Mouse (Mus musculus) midbrain, embryonic 12.5 days (tissue): Measurements from ENCODE around the gene Fbxl21. TPM values are rescaled to one million over a fixed set of nuclear protein-coding genes. Genes with fewer than 3 reads are reported as not detected.

Source experiments
- ATAC-seq: fragments of 200-750 bp; cut with Nextera tagmentation; 2 replicates; pipeline ENCODE4 v1.8.0; 2017; ENCODE audit warnings: low read depth, moderate TSS enrichment, moderate library complexity; ENCODE audit not compliant: low FRiP score
- H3K27ac ChIP-seq: fragments of 300-500 bp; sonication (generic); replicated peaks from 2 replicates; pipeline ENCODE4 v1.5.1; 2016; ENCODE audit warnings: mild to moderate bottlenecking
- H3K27me3 ChIP-seq: fragments of 300-500 bp; sonication (generic); 2 replicates; pipeline ENCODE4 v1.6.1; 2016; ENCODE audit warnings: mild to moderate bottlenecking
- H3K36me3 ChIP-seq: fragments of 300-500 bp; sonication (generic); 2 replicates; pipeline ENCODE4 v1.6.1; 2016
- H3K4me1 ChIP-seq: fragments of 300-500 bp; sonication (generic); 2 replicates; pipeline ENCODE4 v1.6.1; 2016
- H3K4me2 ChIP-seq: fragments of 300-500 bp; sonication (generic); replicated peaks from 2 replicates; pipeline ENCODE4 v1.6.1; 2016; ENCODE audit warnings: mild to moderate bottlenecking, moderate library complexity
- H3K4me3 ChIP-seq: fragments of 300-500 bp; sonication (generic); 2 replicates; pipeline ENCODE4 v1.5.1; 2016; ENCODE audit warnings: mild to moderate bottlenecking
- H3K9ac ChIP-seq: fragments of 300-500 bp; sonication (generic); replicated peaks from 2 replicates; pipeline ENCODE4 v1.6.1; 2016; ENCODE audit warnings: mild to moderate bottlenecking, moderate library complexity
- H3K9me3 ChIP-seq: fragments of 300-500 bp; sonication (generic); 2 replicates; pipeline ENCODE4 v1.6.1; 2016; ENCODE audit warnings: mild to moderate bottlenecking
- WGBS: fragments of 180-500 bp; shearing (Covaris S2); methylation state at CpG from one replicate; pipeline ENCODE4 v1.1.7; 2016; 5-methylcytosine and 5-hydroxymethylcytosine counted together
- polyA plus RNA-seq: library from polyadenylated mRNA; unstranded; fragments of >200 nt; fragmentation: Nextera tagmentation; extraction: Ambion mirVana; gene quantifications from 2 replicates; pipeline ENCODE4 v1.2.1, GENCODE M21; 2016

Fbxl21 gene
- polyA plus RNA-seq, 1 experiment from 2014 or later: 2.4 TPM

GRCm38 (mm10) chr13:56537026-56537425, 14.8 kb downstream of the Fbxl21 start:
- H3K27ac ChIP-seq: no peak overlapping the region
- no peaks in the 10 kb centered on the region for H3K36me3 ChIP-seq
- no peak for ATAC-seq
- H3K4me3 ChIP-seq: no peak overlapping the region
- WGBS: 91% methylated on average over 12 of the region's 12 CpGs
- H3K27me3 ChIP-seq: no peaks in the 10 kb centered on the region
- no peak overlapping the region for H3K4me2 ChIP-seq
- H3K9me3 ChIP-seq: no peaks in the 10 kb centered on the region
- no peak overlapping the region for H3K9ac ChIP-seq
- no peaks in the 10 kb centered on the region for H3K4me1 ChIP-seq

- Histone ChIP-seq H3K9ac (no peak overlapping the region), H3K27ac (no peak overlapping the region), H3K4me1 (0 out of 2 replicates have a peak, but pooled peaks cover 3% of the 10 kb centered on the region), H3K4me2 (no peak overlapping the region), H3K27me3 (no peaks in the 10 kb centered on the region), H3K9me3 (no peaks in the 10 kb centered on the region), H3K36me3 (no peaks in the 10 kb centered on the region), H3K4me3 (no peak overlapping the region)
- 100% methylated on average over 4 of the region's 4 CpGs for WGBS
- no peak for ATAC-seq
Measured at GRCm38 (mm10) chr13:56539846-56540245, 17.6 kb downstream of the Fbxl21 start.

GRCm38 (mm10) chr13:56543805-56544204, 21.5 kb downstream of the Fbxl21 start:
- Histone ChIP-seq H3K27me3 (no peaks in the 10 kb centered on the region), H3K27ac (no peak overlapping the region), H3K9ac (no peak overlapping the region), H3K4me2 (no peak overlapping the region), H3K9me3 (no peaks in the 10 kb centered on the region), H3K4me3 (no peak overlapping the region), H3K36me3 (no peaks in the 10 kb centered on the region), H3K4me1 (peaks cover 7% of the 10 kb centered on the region; the same call in 1 of the 2 replicates)
- ATAC-seq: no peak
- WGBS: 66% methylated on average over 9 of the region's 9 CpGs

- Histone ChIP-seq H3K4me1 (peaks cover 7% of the 10 kb centered on the region; the same call in 1 of the 2 replicates), H3K9me3 (no peaks in the 10 kb centered on the region), H3K4me3 (no peak overlapping the region), H3K27me3 (no peaks in the 10 kb centered on the region), H3K36me3 (no peaks in the 10 kb centered on the region), H3K4me2 (no peak overlapping the region), H3K9ac (no peak overlapping the region), H3K27ac (no peak overlapping the region)
- 58% methylated on average over 3 of the region's 3 CpGs for WGBS
- no peak for ATAC-seq
Measured at GRCm38 (mm10) chr13:56544956-56545355, 22.7 kb downstream of the Fbxl21 start.

GRCm38 (mm10) chr13:56548401-56548800, 26.1 kb downstream of the Fbxl21 start, which contains the start of gene Lect2:
Gene Lect2 (minus strand): TSS chr13:56548502.
- Histone ChIP-seq H3K9me3 (no peaks in the 10 kb centered on the region), H3K9ac (no peak within 1 kb of the TSS), H3K4me1 (peaks cover 7% of the 10 kb centered on the region; the same call in 1 of the 2 replicates), H3K36me3 (no peaks in the 10 kb centered on the region), H3K27ac (no peak within 1 kb of the TSS), H3K27me3 (no peaks in the 10 kb centered on the region), H3K4me3 (no peak within 1 kb of the TSS), H3K4me2 (no peak within 1 kb of the TSS)
- no peak for ATAC-seq
- 81% methylated on average over 9 of the region's 9 CpGs for WGBS

GRCm38 (mm10) chr13:56549364-56549763, 27.1 kb downstream of the Fbxl21 start:
- no peaks in the 10 kb centered on the region for H3K36me3 ChIP-seq
- no peak overlapping the region for H3K9ac ChIP-seq
- no peak overlapping the region for H3K4me2 ChIP-seq
- H3K4me3 ChIP-seq: no peak overlapping the region
- no peak overlapping the region for H3K27ac ChIP-seq
- 88% methylated on average over 4 of the region's 4 CpGs for WGBS
- H3K4me1 ChIP-seq: peaks cover 9% of the 10 kb centered on the region
- H3K27me3 ChIP-seq: no peaks in the 10 kb centered on the region
- H3K9me3 ChIP-seq: no peaks in the 10 kb centered on the region
- ATAC-seq: no peak

GRCm38 (mm10) chr13:56550574-56550973, 28.3 kb downstream of the Fbxl21 start:
- no peak overlapping the region for H3K4me3 ChIP-seq
- WGBS: 61% methylated on average over 1 of the region's 1 CpGs
- no peak overlapping the region for H3K4me2 ChIP-seq
- no peaks in the 10 kb centered on the region for H3K9me3 ChIP-seq
- no peak overlapping the region for H3K27ac ChIP-seq
- H3K9ac ChIP-seq: no peak overlapping the region
- H3K27me3 ChIP-seq: no peaks in the 10 kb centered on the region
- H3K4me1 ChIP-seq: peaks cover 11% of the 10 kb centered on the region
- H3K36me3 ChIP-seq: no peaks in the 10 kb centered on the region
- no peak for ATAC-seq

GRCm38 (mm10) chr13:56551661-56552060, 29.4 kb downstream of the Fbxl21 start:
- Histone ChIP-seq H3K36me3 (no peaks in the 10 kb centered on the region), H3K4me1 (peaks cover 11% of the 10 kb centered on the region), H3K9me3 (no peaks in the 10 kb centered on the region), H3K4me2 (no peak overlapping the region), H3K27me3 (no peaks in the 10 kb centered on the region), H3K9ac (no peak overlapping the region), H3K27ac (no peak overlapping the region), H3K4me3 (no peak overlapping the region)
- ATAC-seq: no peak
- WGBS: 85% methylated on average over 6 of the region's 6 CpGs

- Histone ChIP-seq H3K4me1 (peaks cover 13% of the 10 kb centered on the region), H3K9me3 (no peaks in the 10 kb centered on the region), H3K4me2 (no peak overlapping the region), H3K9ac (no peak overlapping the region), H3K4me3 (no peak overlapping the region), H3K27ac (no peak overlapping the region), H3K36me3 (no peaks in the 10 kb centered on the region), H3K27me3 (no peaks in the 10 kb centered on the region)
- whole genome bisulfite sequencing: 49% methylated on average over 2 of the region's 2 CpGs
- ATAC-seq: no peak
Measured at GRCm38 (mm10) chr13:56553923-56554322, 31.7 kb downstream of the Fbxl21 start.

GRCm38 (mm10) chr13:56554409-56554808, 32.1 kb downstream of the Fbxl21 start:
- H3K27ac ChIP-seq: no peak overlapping the region
- ATAC-seq: peak; percentile 65
- peaks cover 13% of the 10 kb centered on the region for H3K4me1 ChIP-seq

GRCm38 (mm10) chr13:56555957-56556356, 33.7 kb downstream of the Fbxl21 start:
- ATAC-seq: no peak
- Histone ChIP-seq H3K27me3 (no peaks in the 10 kb centered on the region), H3K4me2 (no peak overlapping the region), H3K9me3 (no peaks in the 10 kb centered on the region), H3K4me1 (peaks cover 13% of the 10 kb centered on the region), H3K36me3 (no peaks in the 10 kb centered on the region), H3K27ac (no peak overlapping the region), H3K9ac (no peak overlapping the region), H3K4me3 (no peak overlapping the region)
- 6% methylated on average over 1 of the region's 1 CpGs for WGBS

More at GRCm38 (mm10) chr13:56554409-56554808, 32.1 kb downstream of the Fbxl21 start:
- no peaks in the 10 kb centered on the region for H3K9me3 ChIP-seq
- H3K27me3 ChIP-seq: no peaks in the 10 kb centered on the region
- no peaks in the 10 kb centered on the region for H3K36me3 ChIP-seq
- H3K4me3 ChIP-seq: no peak overlapping the region
- WGBS: 0% methylated on average over 2 of the region's 2 CpGs
- no peak overlapping the region for H3K9ac ChIP-seq
- no peak overlapping the region for H3K4me2 ChIP-seq

GRCm38 (mm10) chr13:56556701-56557100, 34.4 kb downstream of the Fbxl21 start:
- no peaks in the 10 kb centered on the region for H3K36me3 ChIP-seq
- ATAC-seq: no peak
- H3K4me1 ChIP-seq: peaks cover 13% of the 10 kb centered on the region
- 78% methylated on average over 3 of the region's 3 CpGs for WGBS
- H3K4me3 ChIP-seq: no peak overlapping the region
- no peak overlapping the region for H3K9ac ChIP-seq
- no peak overlapping the region for H3K27ac ChIP-seq
- no peaks in the 10 kb centered on the region for H3K9me3 ChIP-seq
- no peak overlapping the region for H3K4me2 ChIP-seq
- H3K27me3 ChIP-seq: no peaks in the 10 kb centered on the region

GRCm38 (mm10) chr13:56558811-56559210, 36.5 kb downstream of the Fbxl21 start:
- no peak overlapping the region for H3K4me3 ChIP-seq
- no peak overlapping the region for H3K9ac ChIP-seq
- H3K4me1 ChIP-seq: peaks cover 13% of the 10 kb centered on the region
- no peaks in the 10 kb centered on the region for H3K9me3 ChIP-seq
- no peak overlapping the region for H3K27ac ChIP-seq
- ATAC-seq: no peak
- 34% methylated on average over 3 of the region's 3 CpGs for WGBS
- no peaks in the 10 kb centered on the region for H3K27me3 ChIP-seq
- H3K36me3 ChIP-seq: no peaks in the 10 kb centered on the region
- no peak overlapping the region for H3K4me2 ChIP-seq
